Mouse (Mus musculus): Measurements from ENCODE around the gene Wdr41. TPM values are rescaled to one million over a fixed set of nuclear protein-coding genes. Genes with fewer than 3 reads are reported as not detected.
A peak's percentile ranks its signal among the peaks of the same experiment; 100 is the strongest.

Wdr41 gene
- polyA plus RNA-seq, 2 experiments: 20.4 to 24.4 TPM

GRCm38 (mm10) chr13:95017916-95018315, 41.8 kb downstream of the Wdr41 start:
- H3K9ac ChIP-seq (ENCODE audit: low read depth, low read length, severe bottlenecking): no peak overlapping the region
- no peak for TF ChIP-seq POLR2A (IDR thresholded peaks at IDR 0.05; ENCODE audit: borderline replicate concordance, extremely low read depth, insufficient read depth, insufficient read length)
- H3K4me2 ChIP-seq (replicated peaks; ENCODE audit: low read depth, low read length, severe bottlenecking): no peak overlapping the region
- H3K27me3 ChIP-seq (ENCODE audit: control insufficient read depth, insufficient read depth, low read length): no peaks in the 10 kb centered on the region
- H3K36me3 ChIP-seq (ENCODE audit: control insufficient read depth, insufficient read depth, low read length): peaks cover 25% of the 10 kb centered on the region
- no peaks in the 10 kb centered on the region for H3K9me3 ChIP-seq (ENCODE audit: control insufficient read depth, low read length)
- ATAC-seq (ENCODE audit: low FRiP score, low read depth) (peak; percentile 85), DNase-seq (ENCODE audit: low spot score) (peak; percentile 79)
- WGBS: 8% methylated on average over 9 of the region's 9 CpGs
- H3K4me1 ChIP-seq (ENCODE audit: control insufficient read depth, insufficient read depth, low read length): no peaks in the 10 kb centered on the region
- no peak overlapping the region for H3K4me3 ChIP-seq (replicated peaks; ENCODE audit: low read length)
- no peak overlapping the region for H3K27ac ChIP-seq (replicated peaks; ENCODE audit: low read depth, low read length)

GRCm38 (mm10) chr13:95019345-95019744, 43.2 kb downstream of the Wdr41 start:
- TF ChIP-seq POLR2A (IDR thresholded peaks at IDR 0.05; ENCODE audit: borderline replicate concordance, extremely low read depth, insufficient read depth, insufficient read length): no peak
- WGBS: 81% methylated on average over 6 of the region's 6 CpGs
- DNase-seq (ENCODE audit: low spot score): no peak
- Histone ChIP-seq H3K9ac (ENCODE audit: low read depth, low read length, severe bottlenecking) (no peak overlapping the region), H3K4me2 (replicated peaks; ENCODE audit: low read depth, low read length, severe bottlenecking) (no peak overlapping the region), H3K36me3 (ENCODE audit: control insufficient read depth, insufficient read depth, low read length) (peaks cover 26% of the 10 kb centered on the region), H3K27me3 (ENCODE audit: control insufficient read depth, insufficient read depth, low read length) (no peaks in the 10 kb centered on the region), H3K4me1 (ENCODE audit: control insufficient read depth, insufficient read depth, low read length) (no peaks in the 10 kb centered on the region), H3K9me3 (ENCODE audit: control insufficient read depth, low read length) (no peaks in the 10 kb centered on the region), H3K4me3 (replicated peaks; ENCODE audit: low read length) (no peak overlapping the region), H3K27ac (replicated peaks; ENCODE audit: low read depth, low read length) (no peak overlapping the region)
- no peak for ATAC-seq (ENCODE audit: low FRiP score, low read depth)

GRCm38 (mm10) chr13:95020216-95020615, 44.1 kb downstream of the Wdr41 start:
- TF ChIP-seq POLR2A (IDR thresholded peaks at IDR 0.05; ENCODE audit: borderline replicate concordance, extremely low read depth, insufficient read depth, insufficient read length): no peak
- H3K27me3 ChIP-seq (ENCODE audit: control insufficient read depth, insufficient read depth, low read length): no peaks in the 10 kb centered on the region
- no peak overlapping the region for H3K9ac ChIP-seq (ENCODE audit: low read depth, low read length, severe bottlenecking)
- no peak overlapping the region for H3K4me2 ChIP-seq (replicated peaks; ENCODE audit: low read depth, low read length, severe bottlenecking)
- no peak overlapping the region for H3K4me3 ChIP-seq (replicated peaks; ENCODE audit: low read length)
- peaks cover 26% of the 10 kb centered on the region for H3K36me3 ChIP-seq (ENCODE audit: control insufficient read depth, insufficient read depth, low read length)
- DNase-seq (ENCODE audit: low spot score): no peak
- no peak for ATAC-seq (ENCODE audit: low FRiP score, low read depth)
- WGBS: 82% methylated on average over 6 of the region's 6 CpGs
- no peak overlapping the region for H3K27ac ChIP-seq (replicated peaks; ENCODE audit: low read depth, low read length)
- H3K9me3 ChIP-seq (ENCODE audit: control insufficient read depth, low read length): no peaks in the 10 kb centered on the region
- H3K4me1 ChIP-seq (ENCODE audit: control insufficient read depth, insufficient read depth, low read length): no peaks in the 10 kb centered on the region

DNA sequence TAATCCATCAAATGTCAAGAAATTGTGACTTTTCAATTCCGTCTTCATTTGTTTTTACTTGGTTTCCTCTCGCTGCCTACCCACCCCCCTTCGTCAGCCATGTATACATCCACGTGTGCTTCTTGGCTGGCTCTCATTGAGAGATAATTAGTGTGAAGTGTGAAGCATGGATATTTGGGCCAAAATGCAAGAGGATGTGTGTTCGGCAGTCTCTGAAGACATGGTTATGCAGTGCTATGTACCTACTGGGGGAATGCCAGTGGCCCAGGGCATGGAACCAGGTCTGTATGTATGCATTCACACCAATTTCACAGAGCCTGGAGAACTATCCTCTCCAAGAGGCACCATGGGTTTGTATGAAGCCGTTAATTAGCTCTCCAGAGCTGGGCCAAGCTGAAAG, 54.7 kb downstream of the Wdr41 start:
- H3K4me3 ChIP-seq (replicated peaks; ENCODE audit: low read length): no peak overlapping the region
- no peaks in the 10 kb centered on the region for H3K4me1 ChIP-seq (ENCODE audit: control insufficient read depth, insufficient read depth, low read length)
- H3K4me2 ChIP-seq (replicated peaks; ENCODE audit: low read depth, low read length, severe bottlenecking): no peak overlapping the region
- no peak overlapping the region for H3K9ac ChIP-seq (ENCODE audit: low read depth, low read length, severe bottlenecking)
- no peaks in the 10 kb centered on the region; the same call in 1 of the 2 replicates for H3K36me3 ChIP-seq (ENCODE audit: control insufficient read depth, insufficient read depth, low read length)
- DNase-seq (ENCODE audit: low spot score) (no peak), ATAC-seq (ENCODE audit: low FRiP score, low read depth) (no peak)
- WGBS: 84% methylated on average over 6 of the region's 6 CpGs
- no peak for TF ChIP-seq POLR2A (IDR thresholded peaks at IDR 0.05; ENCODE audit: borderline replicate concordance, extremely low read depth, insufficient read depth, insufficient read length)
- no peak overlapping the region for H3K27ac ChIP-seq (replicated peaks; ENCODE audit: low read depth, low read length)
- no peaks in the 10 kb centered on the region for H3K9me3 ChIP-seq (ENCODE audit: control insufficient read depth, low read length)
- H3K27me3 ChIP-seq (ENCODE audit: control insufficient read depth, insufficient read depth, low read length): no peaks in the 10 kb centered on the region

GRCm38 (mm10) chr13:95032127-95032831, 56.1 kb downstream of the Wdr41 start:
- WGBS: 45% methylated on average over 17 of the region's 17 CpGs
- DNase-seq (ENCODE audit: low spot score) (no peak), ATAC-seq (ENCODE audit: low FRiP score, low read depth) (no peak)
- H3K4me1 ChIP-seq (ENCODE audit: control insufficient read depth, insufficient read depth, low read length): no peaks in the 10 kb centered on the region
- no peaks in the 10 kb centered on the region; the same call in 1 of the 2 replicates for H3K36me3 ChIP-seq (ENCODE audit: control insufficient read depth, insufficient read depth, low read length)
- H3K27ac ChIP-seq (replicated peaks; ENCODE audit: low read depth, low read length): no peak overlapping the region
- no peak for TF ChIP-seq POLR2A (IDR thresholded peaks at IDR 0.05; ENCODE audit: borderline replicate concordance, extremely low read depth, insufficient read depth, insufficient read length)
- no peak overlapping the region for H3K9ac ChIP-seq (ENCODE audit: low read depth, low read length, severe bottlenecking)
- no peak overlapping the region for H3K4me3 ChIP-seq (replicated peaks; ENCODE audit: low read length)
- no peaks in the 10 kb centered on the region for H3K27me3 ChIP-seq (ENCODE audit: control insufficient read depth, insufficient read depth, low read length)
- no peak overlapping the region for H3K4me2 ChIP-seq (replicated peaks; ENCODE audit: low read depth, low read length, severe bottlenecking)
- H3K9me3 ChIP-seq (ENCODE audit: control insufficient read depth, low read length): no peaks in the 10 kb centered on the region
